Mouse (Mus musculus) MEL (cell line): ENCODE results near the gene Slc34a1. TPM values are rescaled to one million over a fixed set of nuclear protein-coding genes. Genes with fewer than 3 reads are reported as not detected.

Experiments used
- DNase-seq: peaks from one replicate; pipeline ENCODE4 v3.0.0; 2011; ENCODE audit warnings: low read depth, low spot score
- H3K27ac ChIP-seq: 2 replicates; pipeline ENCODE4 v1.5.1; 2012; ENCODE audit warnings: low read depth, mild to moderate bottlenecking, control low read depth, low read length, moderate library complexity; ENCODE audit not compliant: control insufficient read depth
- H3K27me3 ChIP-seq, 2 experiments: fragments of 150-350 bp in 1 of 2; sonication (generic) in 1 of 2; 2 replicates each; pipeline ENCODE4 v1.6.1; 2012; ENCODE audit warnings: low read length in 2 of 2, mild to moderate bottlenecking in 2 of 2, improper control_type of control experiment in 1 of 2, moderate library complexity in 1 of 2; ENCODE audit not compliant: insufficient read depth in 2 of 2, control insufficient read depth in 1 of 2
- H3K36me3 ChIP-seq, 2 experiments: 2 replicates each; pipeline ENCODE4 v1.6.1; 2012 to 2014; ENCODE audit warnings: low read length in 2 of 2, improper control_type of control experiment in 1 of 2, inconsistent platforms in 1 of 2, mild to moderate bottlenecking in 1 of 2; ENCODE audit not compliant: insufficient read depth in 2 of 2, control insufficient read depth in 1 of 2
- H3K4me1 ChIP-seq, 2 experiments: fragments of 150-350 bp in 1 of 2; sonication (generic) in 1 of 2; 2 replicates each; pipeline ENCODE4 v1.6.1; 2012; ENCODE audit warnings: low read length in 2 of 2, improper control_type of control experiment in 1 of 2, mild to moderate bottlenecking in 1 of 2; ENCODE audit not compliant: insufficient read depth in 2 of 2, control insufficient read depth in 1 of 2
- H3K4me3 ChIP-seq, 2 experiments: fragments of 150-350 bp in 1 of 2; sonication (generic) in 1 of 2; 2 replicates each; pipeline ENCODE4 v1.5.1; 2012; ENCODE audit warnings: low read depth in 2 of 2, low read length in 2 of 2, mild to moderate bottlenecking in 2 of 2, moderate library complexity in 2 of 2, control low read depth in 1 of 2, improper control_type of control experiment in 1 of 2; ENCODE audit not compliant: control insufficient read depth in 1 of 2, insufficient read depth in 1 of 2
- H3K79me2 ChIP-seq: 2 replicates; pipeline ENCODE4 v1.6.1; 2012; ENCODE audit warnings: mild to moderate bottlenecking, low read length, moderate library complexity; ENCODE audit not compliant: control insufficient read depth, poor library complexity, insufficient read depth
- H3K9ac ChIP-seq: 2 replicates; pipeline ENCODE4 v1.6.1; 2012; ENCODE audit warnings: low read depth, mild to moderate bottlenecking, control low read depth, low read length, moderate library complexity; ENCODE audit not compliant: control insufficient read depth, poor library complexity, severe bottlenecking
- H3K9me3 ChIP-seq: fragments of 150-350 bp; sonication (generic); replicated peaks from 2 replicates; pipeline ENCODE4 v1.6.1; 2012; ENCODE audit warnings: mild to moderate bottlenecking, low read length, improper control_type of control experiment, moderate library complexity; ENCODE audit not compliant: insufficient read depth
- CHD1 ChIP-seq: IDR thresholded peaks from 2 replicates; pipeline ENCODE4 v1.6.1; 2012; ENCODE audit warnings: low read depth, mild to moderate bottlenecking, inconsistent platforms, low read length, improper control_type of control experiment
- CTCF ChIP-seq, 3 experiments: IDR thresholded peaks in 2 of 3; conservative IDR thresholded peaks in 1 of 3; 2 replicates each; pipeline ENCODE4 v1.5.1; 2011 to 2012; ENCODE audit warnings: low read length in 3 of 3, low read depth in 2 of 3, mild to moderate bottlenecking in 2 of 3, improper control_type of control experiment in 1 of 3, inconsistent platforms in 1 of 3, mixed read lengths in 1 of 3, moderate library complexity in 1 of 3; ENCODE audit not compliant: control insufficient read depth in 1 of 3, insufficient read depth in 1 of 3, poor library complexity in 1 of 3, severe bottlenecking in 1 of 3
- ELF1 ChIP-seq: IDR thresholded peaks from 2 replicates; pipeline ENCODE4 v1.6.1; 2014; ENCODE audit warnings: low read depth, mild to moderate bottlenecking, inconsistent platforms, low read length, improper control_type of control experiment, moderate library complexity
- EP300 ChIP-seq, 2 experiments: IDR thresholded peaks; 2 replicates each; pipeline ENCODE4 v1.6.1; 2011; ENCODE audit warnings: improper control_type of control experiment in 2 of 2, low read length in 2 of 2, low read depth in 1 of 2, mild to moderate bottlenecking in 1 of 2
- GATA1 ChIP-seq: IDR thresholded peaks from 2 replicates; pipeline ENCODE4 v1.6.1; 2011; ENCODE audit warnings: low read depth, low read length, improper control_type of control experiment
- JUND ChIP-seq: IDR thresholded peaks from 2 replicates; pipeline ENCODE4 v1.6.1; 2011; ENCODE audit warnings: low read depth, mild to moderate bottlenecking, improper control_type of control experiment, low read length
- KAT2A ChIP-seq: conservative IDR thresholded peaks from 2 replicates; pipeline ENCODE4 v1.6.1; 2012; ENCODE audit warnings: low read depth, low read length, improper control_type of control experiment, inconsistent platforms
- MAFK ChIP-seq: IDR thresholded peaks from 2 replicates; pipeline ENCODE4 v1.6.1; 2011; ENCODE audit warnings: low read depth, mild to moderate bottlenecking, low read length, improper control_type of control experiment, borderline replicate concordance
- MEF2A ChIP-seq: IDR thresholded peaks from 2 replicates; pipeline ENCODE4 v1.6.1; 2014; ENCODE audit warnings: low read depth, mild to moderate bottlenecking, inconsistent platforms, low read length, improper control_type of control experiment; ENCODE audit not compliant: poor library complexity, insufficient replicate concordance, severe bottlenecking; ENCODE audit errors: extremely low read depth
- MXI1 ChIP-seq: IDR thresholded peaks from 2 replicates; pipeline ENCODE4 v1.6.1; 2011; ENCODE audit warnings: mild to moderate bottlenecking, low read depth, low read length, improper control_type of control experiment
- MYB ChIP-seq: IDR thresholded peaks from 2 replicates; pipeline ENCODE4 v1.6.1; 2011; ENCODE audit warnings: mild to moderate bottlenecking, low read depth, low read length, improper control_type of control experiment
- MYC ChIP-seq: IDR thresholded peaks from 2 replicates; pipeline ENCODE4 v1.6.1; 2011; ENCODE audit warnings: low read depth, mild to moderate bottlenecking, low read length, improper control_type of control experiment, moderate library complexity
- RAD21 ChIP-seq: IDR thresholded peaks from 2 replicates; pipeline ENCODE4 v1.6.1; 2011; ENCODE audit warnings: mild to moderate bottlenecking, low read depth, low read length, improper control_type of control experiment
- RCOR1 ChIP-seq: IDR thresholded peaks from 2 replicates; pipeline ENCODE4 v1.6.1; 2012; ENCODE audit warnings: low read depth, mild to moderate bottlenecking, inconsistent platforms, low read length, improper control_type of control experiment
- SIN3A ChIP-seq: IDR thresholded peaks from 2 replicates; pipeline ENCODE4 v1.6.1; 2012; ENCODE audit warnings: low read length, improper control_type of control experiment, inconsistent platforms
- SMC3 ChIP-seq: IDR thresholded peaks from 2 replicates; pipeline ENCODE4 v1.6.1; 2011; ENCODE audit warnings: low read depth, low read length, improper control_type of control experiment
- TAL1 ChIP-seq: IDR thresholded peaks from 2 replicates; pipeline ENCODE4 v1.6.1; 2012; ENCODE audit warnings: mild to moderate bottlenecking, inconsistent platforms, low read length, moderate library complexity, mixed read lengths
- TCF12 ChIP-seq: IDR thresholded peaks from 2 replicates; pipeline ENCODE4 v1.6.1; 2014; ENCODE audit warnings: low read depth, mild to moderate bottlenecking, inconsistent platforms, low read length, improper control_type of control experiment, moderate library complexity
- USF1 ChIP-seq: IDR thresholded peaks from 2 replicates; pipeline ENCODE4 v1.6.1; 2014; ENCODE audit warnings: low read depth, mild to moderate bottlenecking, inconsistent platforms, low read length, improper control_type of control experiment, moderate library complexity
- USF2 ChIP-seq, 2 experiments: IDR thresholded peaks; 2 replicates each; pipeline ENCODE4 v1.6.1; 2011 to 2012; ENCODE audit warnings: improper control_type of control experiment in 2 of 2, low read length in 2 of 2, borderline replicate concordance in 1 of 2, inconsistent platforms in 1 of 2, low read depth in 1 of 2, mild to moderate bottlenecking in 1 of 2; ENCODE audit not compliant: insufficient read depth in 1 of 2
- ZC3H11A ChIP-seq: IDR thresholded peaks from 2 replicates; pipeline ENCODE4 v1.6.1; 2012; ENCODE audit warnings: low read depth, mild to moderate bottlenecking, inconsistent platforms, low read length, improper control_type of control experiment
- ZKSCAN1 ChIP-seq: IDR thresholded peaks from 2 replicates; pipeline ENCODE4 v1.6.1; 2012; ENCODE audit warnings: low read depth, mild to moderate bottlenecking, inconsistent platforms, low read length, improper control_type of control experiment, moderate library complexity
- ZNF384 ChIP-seq: IDR thresholded peaks from 2 replicates; pipeline ENCODE4 v1.6.1; 2012; ENCODE audit warnings: low read depth, mild to moderate bottlenecking, inconsistent platforms, low read length, improper control_type of control experiment
- polyA plus RNA-seq, 2 experiments: library from polyadenylated mRNA; stranded (reverse) in 1 of 2; unstranded in 1 of 2; fragments of >175 nt in 1 of 2; fragments of >200 nt in 1 of 2; gene quantifications; 2 replicates each; pipeline versions ENCODE4 v1.2.1 to v1.2.4; 2012; ENCODE audit warnings: low replicate concordance in 2 of 2, low read depth in 1 of 2; ENCODE audit not compliant: insufficient read length in 2 of 2, insufficient read depth in 1 of 2, missing spikeins in 1 of 2
- total RNA-seq: library from RNA; depleted of rRNA; stranded (reverse); fragments of 300-350 nt; gene quantifications from 2 replicates; pipeline ENCODE4 v1.2.3, GENCODE M21; 2012

The Slc34a1 gene
- total and polyA plus RNA-seq, 3 experiments, result not detected

DNA sequence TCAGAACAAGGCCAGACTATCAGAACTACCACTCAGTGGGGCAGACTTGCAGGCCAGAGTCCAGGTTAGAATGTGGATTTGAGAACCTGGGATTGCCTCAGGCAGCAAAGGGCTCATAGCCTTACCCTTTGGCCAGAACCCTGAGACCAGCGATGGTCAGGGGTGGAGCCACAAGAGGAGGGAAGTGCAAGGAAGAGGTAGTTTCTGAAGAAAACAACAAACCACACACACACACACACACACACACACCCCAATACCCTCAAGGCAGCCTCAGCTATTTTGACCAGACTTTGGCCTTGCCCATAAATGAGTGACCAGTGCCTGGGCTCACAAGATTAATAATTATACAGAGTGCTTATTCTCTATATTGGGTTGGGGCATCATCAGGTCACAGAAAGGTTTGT lies 6.4 kb upstream of the Slc34a1 start:
- Histone ChIP-seq H3K9me3 (no peaks in the 10 kb centered on the region), H3K4me3 (no peak overlapping the region), H3K4me1 (no peaks in the 10 kb centered on the region), H3K36me3 (no peaks in the 10 kb centered on the region), H3K27ac (no peak overlapping the region), H3K9ac (no peak overlapping the region), H3K27me3 (no peaks in the 10 kb centered on the region), H3K79me2 (no peaks in the 10 kb centered on the region)
- no peak for DNase-seq
- TF ChIP-seq KAT2A, result no peak
- no peak for TF ChIP-seq EP300 (IDR thresholded peaks at IDR 0.05; ENCODE audit: low read depth in 1 of 2, low read length in 2 of 2)
- TF ChIP-seq GATA1, result no peak
- no peak for TF ChIP-seq MEF2A
- no peak for TF ChIP-seq USF1
- TF ChIP-seq TAL1, result no peak
- TF ChIP-seq ZKSCAN1, result no peak
- no peak for TF ChIP-seq MXI1
- no peak for TF ChIP-seq USF2 (IDR thresholded peaks at IDR 0.05; ENCODE audit: borderline replicate concordance in 1 of 2, insufficient read depth in 1 of 2, low read depth in 1 of 2, low read length in 2 of 2)
- no peak for TF ChIP-seq ZC3H11A

- H3K36me3 ChIP-seq, result no peaks in the 10 kb centered on the region
- H3K4me3 ChIP-seq, result no peak overlapping the region
- H3K27ac ChIP-seq, result no peak overlapping the region
- no peaks in the 10 kb centered on the region for H3K4me1 ChIP-seq
- TF ChIP-seq MXI1, result peak; percentile 27; the same call in 1 of the 2 replicates
- TF ChIP-seq ZNF384, result 0 out of 2 replicates have a peak, but pooled peaks have one; percentile 21
- TF ChIP-seq TCF12, result no peak
- TF ChIP-seq SMC3, result peak; percentile 80
- peak; percentile 75 for TF ChIP-seq ZC3H11A
- no peak for TF ChIP-seq RCOR1
- no peak for TF ChIP-seq ELF1
- peak; percentile 80 for TF ChIP-seq MYC
- no peak for TF ChIP-seq JUND
- peak; percentile 75 to 84 (median 79) for TF ChIP-seq CTCF (IDR thresholded peaks at IDR 0.05 in 2 of 3, conservative IDR thresholded peaks at IDR 0.05 in 1 of 3; ENCODE audit: control insufficient read depth in 1 of 3, insufficient read depth in 1 of 3, low read depth in 2 of 3, low read length in 3 of 3, poor library complexity in 1 of 3, severe bottlenecking in 1 of 3)
- no peak for TF ChIP-seq KAT2A
- TF ChIP-seq MAFK, result no peak
- no peak for TF ChIP-seq ZKSCAN1
- TF ChIP-seq GATA1, result no peak
- no peak for TF ChIP-seq MYB
- TF ChIP-seq CHD1, result no peak
- peak; percentile 35; the same call in 1 of the 2 replicates for TF ChIP-seq SIN3A
- TF ChIP-seq RAD21, result peak; percentile 70
- no peaks in the 10 kb centered on the region for H3K27me3 ChIP-seq
- H3K9me3 ChIP-seq, result no peaks in the 10 kb centered on the region
- no peaks in the 10 kb centered on the region for H3K79me2 ChIP-seq
- peak; percentile 77 for DNase-seq
- no peak overlapping the region for H3K9ac ChIP-seq
These were observed 5.1 kb upstream of the Slc34a1 start for GRCm38 (mm10) chr13:55392933-55393332.
